Mouse (Mus musculus) stomach, postnatal 0 days (tissue): ENCODE data around the gene Hist2h3c1.

Experiments
- CTCF ChIP-seq: IDR thresholded peaks from 2 replicates; pipeline ENCODE4 v1.5.1; 2016; ENCODE audit warnings: antibody characterized with exemption, low read depth, mild to moderate bottlenecking, moderate library complexity
- EP300 ChIP-seq: optimal IDR thresholded peaks from 2 replicates; pipeline ENCODE3; 2016; ENCODE audit warnings: antibody characterized with exemption

GRCm38 (mm10) chr3:96226695-96227648 lies 19.5 kb upstream of the Hist2h3c1 start:
- TF ChIP-seq EP300 (no peak), CTCF (no peak)
